Mouse (Mus musculus) adrenal gland, postnatal 36 days (tissue): ENCODE results near the gene Efhb. TPM values are rescaled to one million over a fixed set of nuclear protein-coding genes. Genes with fewer than 3 reads are reported as not detected.

Experiments used
- DNase-seq, 2 experiments: peaks; one replicate each; pipeline ENCODE4 v3.0.0; 2021; ENCODE audit warnings: mixed read lengths in 1 of 2
- long read RNA-seq, 2 experiments: library from polyadenylated mRNA; stranded (forward); transcript quantifications; one replicate each; pipeline ENCODE4 v2.0.0; 2021; ENCODE audit warnings: borderline sequencing depth in 2 of 2
- total RNA-seq, 2 experiments: library from RNA; stranded (reverse); gene quantifications; 2 replicates each; pipeline ENCODE4 v1.2.3; 2021

Gene Efhb
- total RNA-seq: under 1 TPM; 0.36 to 0.43 TPM
- long read RNA-seq, experiment 1: 0 reads
- long read RNA-seq, experiment 2: 0 reads

- DNase-seq: peak; percentile 92 to 93
Measured at GRCm38 (mm10) chr17:53462603-53463495, at the start of gene Efhb. Gene Efhb, minus strand, starts transcription at chr17:53463321.

GRCm38 (mm10) chr17:53512311-53512951 lies 49.3 kb upstream of the Efhb start:
- DNase-seq: peak in 1 of 2 experiments; percentile 23

- DNase-seq: no peak
Measured at GRCm38 (mm10) chr17:53502966-53503365, 39.8 kb upstream of the Efhb start.

GRCm38 (mm10) chr17:53489007-53489378 lies 25.9 kb upstream of the Efhb start:
- DNase-seq: no peak

GRCm38 (mm10) chr17:53488291-53489006 lies 25.3 kb upstream of the Efhb start:
- DNase-seq: no peak

- DNase-seq: no peak
Measured at GRCm38 (mm10) chr17:53480433-53480832, 17.3 kb upstream of the Efhb start.

GRCm38 (mm10) chr17:53479604-53480041 lies 16.5 kb upstream of the Efhb start:
- peak; percentile 71 to 75 for DNase-seq

GRCm38 (mm10) chr17:53478858-53479603 lies 15.9 kb upstream of the Efhb start, which contains the start of gene Rab5a:
Gene Rab5a, plus strand, starts transcription at chr17:53479234.
- peak; percentile 100 for DNase-seq

- no peak for DNase-seq
Measured at GRCm38 (mm10) chr17:53478066-53478857, 15.1 kb upstream of the Efhb start.

- no peak for DNase-seq
Measured at GRCm38 (mm10) chr17:53468697-53469096, 5.6 kb upstream of the Efhb start.

GRCm38 (mm10) chr17:53465569-53465968 lies 2.4 kb upstream of the Efhb start:
- peak in 1 of 2 experiments; percentile 19 for DNase-seq

GRCm38 (mm10) chr17:53463496-53463840 lies 347 bp upstream of the Efhb start:
- no peak for DNase-seq

GRCm38 (mm10) chr17:53456742-53457141 lies 6.4 kb downstream of the Efhb start:
- DNase-seq: no peak

GRCm38 (mm10) chr17:53456152-53456551 lies 7.0 kb downstream of the Efhb start:
- no peak for DNase-seq

- DNase-seq: peak; percentile 79 to 80
Measured at GRCm38 (mm10) chr17:53402689-53403306, 60.3 kb downstream of the Efhb start.

- no peak for DNase-seq
Measured at GRCm38 (mm10) chr17:53393201-53393600, 69.9 kb downstream of the Efhb start.

GRCm38 (mm10) chr17:53389507-53389906 lies 73.6 kb downstream of the Efhb start:
- DNase-seq: peak; percentile 11 to 32

- DNase-seq: no peak
Measured at GRCm38 (mm10) chr17:53387581-53388473, 75.3 kb downstream of the Efhb start.

GRCm38 (mm10) chr17:53386863-53387262 lies 76.3 kb downstream of the Efhb start:
- no peak for DNase-seq
